Mouse (Mus musculus) brain, adult 10 weeks (tissue): ENCODE results near the gene Stag3. TPM values are rescaled to one million over a fixed set of nuclear protein-coding genes. Genes with fewer than 3 reads are reported as not detected.

Experiments
- polyA plus RNA-seq: library from polyadenylated mRNA; stranded (reverse); fragments of 350-450 nt; fragmentation: Illumina TruSeq; extraction: RNeasy Lipid Tissue Mini Kit (QIAGEN cat#74804); gene quantifications from one replicate; pipeline ENCODE4 v1.2.3, GENCODE M21; 2015; ENCODE audit warnings: low read depth, low replicate concordance

The Stag3 gene
- 1.1 TPM for polyA plus RNA-seq

GRCm38 (mm10) chr5:138279585-138280424, at the start of gene Stag3, which contains the start of the genes Gm43720 and Gpc2:
TSS of gene Stag3 (plus strand) at chr5:138280240.
TSS of gene Gm43720 (minus strand) at chr5:138279958.
TSS of gene Gpc2 (minus strand) at chr5:138280005.

GRCm38 (mm10) chr5:138255353-138256093, 24.5 kb upstream of the Stag3 start, which contains the start of gene Lamtor4:
TSS of gene Lamtor4 (plus strand) at chr5:138255482.

GRCm38 (mm10) chr5:138263260-138264206, 16.5 kb upstream of the Stag3 start, which contains the start of gene BC037034:
TSS of gene BC037034 (minus strand) at chr5:138264033.

DNA sequence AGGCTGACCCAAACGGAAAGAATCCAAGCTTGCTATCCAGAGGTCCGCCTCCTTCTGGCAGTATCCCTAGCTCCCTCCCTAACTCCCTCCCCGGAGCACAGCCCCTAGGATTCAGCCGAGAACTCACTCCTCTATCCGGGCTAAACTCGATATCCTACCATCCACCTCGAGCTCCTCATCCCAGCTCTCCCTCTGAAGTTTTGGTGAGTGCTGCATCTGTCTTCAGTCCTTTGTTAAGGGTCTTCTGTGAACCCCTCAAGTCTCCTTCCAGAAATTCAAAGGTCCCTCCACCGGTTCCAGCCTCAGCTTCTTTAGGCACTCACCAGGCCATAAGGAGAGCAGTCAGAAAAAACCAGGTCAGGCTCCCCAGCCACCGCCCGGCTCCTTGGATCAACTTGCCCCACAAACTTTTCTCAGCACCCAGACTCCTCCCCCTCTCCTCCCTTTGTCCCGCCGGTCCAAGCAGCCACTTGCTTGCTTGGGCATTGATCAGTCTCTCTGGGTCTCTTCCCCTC, 7.6 kb upstream of the Stag3 start, which contains the start of gene Gal3st4:
Gal3st4 (minus strand) TSS at position 432 of the 515 bp plus-strand sequence.

GRCm38 (mm10) chr5:138341661-138342060, 61.6 kb downstream of the Stag3 start, which contains the start of gene Pvrig:
TSS of gene Pvrig (plus strand) at chr5:138341961.

Other genes starting within 250 kb of the Stag3 start
- not detected for gene Smok3c, start 227.0 kb upstream of the Stag3 start, polyA plus RNA-seq
- 15.8 TPM for gene Zkscan1, start 195.2 kb upstream of the Stag3 start, polyA plus RNA-seq
- 19.4 TPM for gene Zscan21, start 163.3 kb upstream of the Stag3 start, polyA plus RNA-seq
- 10.5 TPM for gene Zfp113, start 124.5 kb upstream of the Stag3 start, polyA plus RNA-seq
- 205 TPM for gene Cops6, start 119.2 kb upstream of the Stag3 start, polyA plus RNA-seq
- gene Ap4m1, start 108.2 kb upstream of the Stag3 start, polyA plus RNA-seq = 18.4 TPM
- gene Mcm7, start 107.8 kb upstream of the Stag3 start, polyA plus RNA-seq = 18.1 TPM
- 35.8 TPM for gene Taf6, start 92.8 kb upstream of the Stag3 start, polyA plus RNA-seq
- gene Cnpy4, start 92.8 kb upstream of the Stag3 start, polyA plus RNA-seq = 13.7 TPM
- gene Mblac1, start 85.9 kb upstream of the Stag3 start, polyA plus RNA-seq = 5.7 TPM
- not detected for gene Nxpe5, start 54.3 kb upstream of the Stag3 start, polyA plus RNA-seq
- 90.5 TPM for gene Lamtor4, start 24.8 kb upstream of the Stag3 start, polyA plus RNA-seq
- gene BC037034, start 16.2 kb upstream of the Stag3 start, polyA plus RNA-seq = 48.4 TPM
- 3.6 TPM for gene Gal3st4, start 7.4 kb upstream of the Stag3 start, polyA plus RNA-seq
- gene Gm43720, start 282 bp upstream of the Stag3 start, polyA plus RNA-seq = not detected
- gene Gpc2, start 235 bp upstream of the Stag3 start, polyA plus RNA-seq = 3.5 TPM
- not detected for gene Pvrig, start 61.7 kb downstream of the Stag3 start, polyA plus RNA-seq
- 15.3 TPM for gene Zfp157, start 161.2 kb downstream of the Stag3 start, polyA plus RNA-seq